Mouse (Mus musculus) kidney, adult 2 months (tissue): ENCODE results near the gene Invs. TPM values are rescaled to one million over a fixed set of nuclear protein-coding genes. Genes with fewer than 3 reads are reported as not detected.
A peak's percentile ranks its signal among the peaks of the same experiment; 100 is the strongest.

ENCODE experiments used
- DNase-seq: peaks from one replicate; pipeline ENCODE4 v3.0.0; 2021
- H3K27ac ChIP-seq: fragments of 200-500 bp; 2 replicates; pipeline ENCODE4 v1.5.1; 2012; ENCODE audit warnings: low read depth, low read length, control low read depth, inconsistent platforms; ENCODE audit not compliant: insufficient read depth
- H3K27me3 ChIP-seq: fragments of 200-500 bp; replicated peaks from 2 replicates; pipeline ENCODE4 v1.6.1; 2012; ENCODE audit warnings: mild to moderate bottlenecking, moderate library complexity, low read length, inconsistent platforms; ENCODE audit not compliant: control insufficient read depth, insufficient read depth
- H3K36me3 ChIP-seq: fragments of 200-500 bp; 2 replicates; pipeline ENCODE4 v1.6.1; 2012; ENCODE audit warnings: mild to moderate bottlenecking, moderate library complexity, low read length, inconsistent platforms; ENCODE audit not compliant: control insufficient read depth, insufficient read depth
- H3K4me1 ChIP-seq: fragments of 200-500 bp; 2 replicates; pipeline ENCODE4 v1.6.1; 2011; ENCODE audit warnings: low read length; ENCODE audit not compliant: control insufficient read depth, insufficient read depth
- H3K4me3 ChIP-seq: fragments of 200-500 bp; 2 replicates; pipeline ENCODE4 v1.5.1; 2011; ENCODE audit warnings: mild to moderate bottlenecking, low read depth, low read length, control low read depth; ENCODE audit not compliant: insufficient read depth
- CTCF ChIP-seq: fragments of 200-500 bp; conservative IDR thresholded peaks from 2 replicates; pipeline ENCODE4 v1.5.1; 2011; ENCODE audit warnings: low read depth, mild to moderate bottlenecking, control low read depth, low read length, moderate library complexity, mixed read lengths; ENCODE audit not compliant: insufficient read depth, insufficient read length
- POLR2A ChIP-seq: fragments of 200-500 bp; IDR thresholded peaks from one replicate; pipeline ENCODE4 v1.6.1; 2011; ENCODE audit warnings: low read depth, low read length, control low read depth
- WGBS: fragments of 180-500 bp; shearing (Covaris S2); methylation state at CpG from one replicate; pipeline ENCODE4 v1.1.7; 2018; 5-methylcytosine and 5-hydroxymethylcytosine counted together
- polyA plus RNA-seq: library from polyadenylated mRNA; depleted of rRNA; stranded (reverse); fragments of >200 nt; gene quantifications from 2 replicates; pipeline ENCODE4 v1.2.3, GENCODE M21; 2012; rRNA removed

The Invs gene
- polyA plus RNA-seq: 4.5 and 4.6 TPM in 2 replicates

- no peaks in the 10 kb centered on the region for H3K36me3 ChIP-seq
- TF ChIP-seq CTCF: no peak
- peak; percentile 24 for TF ChIP-seq POLR2A
- WGBS: under 1% methylated on average over 41 of the region's 41 CpGs
These were observed at the start of gene Invs, which contains the start of gene Erp44 for GRCm38 (mm10) chr4:48279498-48280134. TSS of gene Invs (plus strand) at chr4:48279760. TSS of gene Erp44 (minus strand) at chr4:48279558.

GRCm38 (mm10) chr4:48236721-48237120 is 42.8 kb upstream of the Invs start:
- H3K27ac ChIP-seq: no peak overlapping the region
- TF ChIP-seq CTCF (no peak), POLR2A (no peak)
- DNase-seq: no peak
- no peaks in the 10 kb centered on the region for H3K4me1 ChIP-seq
- no peak overlapping the region for H3K4me3 ChIP-seq
- WGBS: 66% methylated on average over 3 of the region's 3 CpGs
- H3K36me3 ChIP-seq: no peaks in the 10 kb centered on the region
- H3K27me3 ChIP-seq: no peaks in the 10 kb centered on the region

More at GRCm38 (mm10) chr4:48279498-48280134, at the start of gene Invs, which contains the start of gene Erp44:
- Histone ChIP-seq H3K27me3 (no peaks in the 10 kb centered on the region), H3K4me1 (peaks cover 5% of the 10 kb centered on the region), H3K27ac (peak within 1 kb of the TSS; percentile 67), H3K4me3 (peak within 1 kb of the TSS; percentile 88)
- DNase-seq: peak; percentile 99

- DNase-seq: no peak
- WGBS: 81% methylated on average over 4 of the region's 4 CpGs
These were observed 40.5 kb upstream of the Invs start for GRCm38 (mm10) chr4:48239046-48239445.

GRCm38 (mm10) chr4:48242482-48242881 is 37.1 kb upstream of the Invs start:
- Histone ChIP-seq H3K27me3 (no peaks in the 10 kb centered on the region), H3K36me3 (no peaks in the 10 kb centered on the region), H3K4me1 (no peaks in the 10 kb centered on the region), H3K27ac (no peak overlapping the region), H3K4me3 (no peak overlapping the region)
- DNase-seq: no peak
- TF ChIP-seq POLR2A (no peak), CTCF (no peak)
- 77% methylated on average over 4 of the region's 4 CpGs for WGBS

More at GRCm38 (mm10) chr4:48239046-48239445, 40.5 kb upstream of the Invs start:
- Histone ChIP-seq H3K27ac (no peak overlapping the region), H3K36me3 (no peaks in the 10 kb centered on the region), H3K4me3 (no peak overlapping the region), H3K27me3 (no peaks in the 10 kb centered on the region), H3K4me1 (no peaks in the 10 kb centered on the region)
- TF ChIP-seq POLR2A (no peak), CTCF (no peak)

- Histone ChIP-seq H3K27ac (no peak overlapping the region), H3K4me1 (no peaks in the 10 kb centered on the region), H3K27me3 (no peaks in the 10 kb centered on the region), H3K36me3 (no peaks in the 10 kb centered on the region), H3K4me3 (no peak overlapping the region)
- TF ChIP-seq POLR2A (no peak), CTCF (no peak)
- no peak for DNase-seq
- 51% methylated on average over 1 of the region's 1 CpGs for WGBS
These were observed 35.8 kb upstream of the Invs start for GRCm38 (mm10) chr4:48243737-48244136.

- no peaks in the 10 kb centered on the region for H3K27me3 ChIP-seq
- no peaks in the 10 kb centered on the region for H3K36me3 ChIP-seq
- no peak overlapping the region for H3K27ac ChIP-seq
- H3K4me3 ChIP-seq: no peak overlapping the region
- no peaks in the 10 kb centered on the region for H3K4me1 ChIP-seq
- TF ChIP-seq CTCF: no peak
- TF ChIP-seq POLR2A: no peak
- WGBS: 92% methylated on average over 2 of the region's 2 CpGs
- no peak for DNase-seq
These were observed 35.3 kb upstream of the Invs start for GRCm38 (mm10) chr4:48244280-48244679.

- Histone ChIP-seq H3K27ac (no peak overlapping the region), H3K4me1 (0 out of 2 replicates have a peak, but pooled peaks cover 3% of the 10 kb centered on the region), H3K27me3 (no peaks in the 10 kb centered on the region), H3K36me3 (no peaks in the 10 kb centered on the region), H3K4me3 (no peak overlapping the region)
- no peak for DNase-seq
- TF ChIP-seq CTCF (no peak), POLR2A (no peak)
These were observed 26.3 kb upstream of the Invs start for GRCm38 (mm10) chr4:48253266-48253665.
